Mouse (Mus musculus): ENCODE measurements around the gene Mycl. TPM values are rescaled to one million over a fixed set of nuclear protein-coding genes. Genes with fewer than 3 reads are reported as not detected.

The Mycl gene
- 87.7 and 112 TPM in 2 replicates for polyA plus RNA-seq (2014; fragmentation: Nextera tagmentation; extraction: Ambion mirVana)

GRCm38 (mm10) chr4:122995404-122996220 is at the start of gene Mycl:
TSS of gene Mycl (plus strand) at chr4:122995652.
- peak; percentile 97 for DNase-seq
- peaks cover 9% of the 10 kb centered on the region for H3K36me3 ChIP-seq (ENCODE audit: control insufficient read depth, insufficient read depth, low read length)
- H3K27me3 ChIP-seq (ENCODE audit: control insufficient read depth, insufficient read depth, low read length): no peaks in the 10 kb centered on the region
- peak within 1 kb of the TSS; percentile 94 for H3K9ac ChIP-seq (replicated peaks; ENCODE audit: low read length)
- H3K9me3 ChIP-seq (ENCODE audit: control insufficient read depth, low read length): no peaks in the 10 kb centered on the region
- peak within 1 kb of the TSS; percentile 80 for H3K4me3 ChIP-seq (replicated peaks; ENCODE audit: low read depth, low read length)
- H3K4me2 ChIP-seq (ENCODE audit: low read length): peak within 1 kb of the TSS; percentile 85
- peak; percentile 75 for ATAC-seq (ENCODE audit: low FRiP score, low TSS enrichment)
- peak within 1 kb of the TSS; percentile 93 for H3K27ac ChIP-seq (replicated peaks; ENCODE audit: low read depth, low read length)
- WGBS: under 1% methylated on average over 62 of the region's 69 CpGs
- H3K4me1 ChIP-seq (ENCODE audit: control insufficient read depth, insufficient read depth, low read length): peaks cover 17% of the 10 kb centered on the region

GRCm38 (mm10) chr4:122947223-122947622 is 48.2 kb upstream of the Mycl start:
- Histone ChIP-seq H3K4me3 (replicated peaks; ENCODE audit: low read depth, low read length) (no peak overlapping the region), H3K9ac (replicated peaks; ENCODE audit: low read length) (no peak overlapping the region), H3K27me3 (ENCODE audit: control insufficient read depth, insufficient read depth, low read length) (no peaks in the 10 kb centered on the region), H3K4me2 (ENCODE audit: low read length) (no peak overlapping the region), H3K36me3 (ENCODE audit: control insufficient read depth, insufficient read depth, low read length) (peaks cover 36% of the 10 kb centered on the region), H3K9me3 (ENCODE audit: control insufficient read depth, low read length) (no peaks in the 10 kb centered on the region), H3K4me1 (ENCODE audit: control insufficient read depth, insufficient read depth, low read length) (no peaks in the 10 kb centered on the region), H3K27ac (replicated peaks; ENCODE audit: low read depth, low read length) (no peak overlapping the region)
- DNase-seq (no peak), ATAC-seq (ENCODE audit: low FRiP score, low TSS enrichment) (no peak)
- 93% methylated on average over 3 of the region's 3 CpGs for WGBS

DNA sequence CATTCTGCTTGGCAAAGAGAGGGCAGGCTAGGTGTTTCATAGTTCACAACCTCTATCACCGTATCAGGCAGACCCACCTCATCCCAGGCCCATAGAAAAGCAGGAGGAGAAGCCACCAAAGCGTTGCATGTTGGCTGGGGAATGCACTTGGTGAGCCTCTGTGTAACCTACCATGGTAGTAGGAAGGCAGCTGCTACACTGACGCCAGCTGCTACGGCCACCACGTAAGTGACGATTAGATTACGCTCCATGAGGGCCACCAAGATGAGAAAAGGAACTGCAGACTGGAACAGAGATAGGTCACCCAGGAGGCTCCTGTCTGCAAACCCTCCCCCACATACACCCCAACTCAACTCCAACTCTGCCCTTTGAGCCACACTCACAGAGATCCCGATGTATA is 46.4 kb upstream of the Mycl start:
- no peak overlapping the region for H3K27ac ChIP-seq (replicated peaks; ENCODE audit: low read depth, low read length)
- ATAC-seq (ENCODE audit: low FRiP score, low TSS enrichment): no peak
- 95% methylated on average over 8 of the region's 8 CpGs for WGBS

GRCm38 (mm10) chr4:122954680-122955411 is 40.6 kb upstream of the Mycl start:
- Histone ChIP-seq H3K27me3 (ENCODE audit: control insufficient read depth, insufficient read depth, low read length) (no peaks in the 10 kb centered on the region), H3K27ac (replicated peaks; ENCODE audit: low read depth, low read length) (peak overlapping the region; percentile 80), H3K36me3 (ENCODE audit: control insufficient read depth, insufficient read depth, low read length) (peaks cover 9% of the 10 kb centered on the region), H3K9me3 (ENCODE audit: control insufficient read depth, low read length) (no peaks in the 10 kb centered on the region), H3K4me1 (ENCODE audit: control insufficient read depth, insufficient read depth, low read length) (peaks cover 20% of the 10 kb centered on the region), H3K4me3 (replicated peaks; ENCODE audit: low read depth, low read length) (peak overlapping the region; percentile 26; the same call in 1 of the 2 replicates), H3K9ac (replicated peaks; ENCODE audit: low read length) (peak overlapping the region; percentile 53; the same call in 1 of the 2 replicates), H3K4me2 (ENCODE audit: low read length) (peak overlapping the region; percentile 55)
- ATAC-seq (ENCODE audit: low FRiP score, low TSS enrichment): no peak; the same call in 1 of the 2 replicates
- no peak for DNase-seq
- WGBS: 64% methylated on average over 5 of the region's 5 CpGs

More for the DNA sequence above, 46.4 kb upstream of the Mycl start:
- no peak overlapping the region for H3K4me2 ChIP-seq (ENCODE audit: low read length)
- no peaks in the 10 kb centered on the region for H3K4me1 ChIP-seq (ENCODE audit: control insufficient read depth, insufficient read depth, low read length)
- no peak overlapping the region for H3K4me3 ChIP-seq (replicated peaks; ENCODE audit: low read depth, low read length)
- peaks cover 36% of the 10 kb centered on the region for H3K36me3 ChIP-seq (ENCODE audit: control insufficient read depth, insufficient read depth, low read length)
- no peaks in the 10 kb centered on the region for H3K9me3 ChIP-seq (ENCODE audit: control insufficient read depth, low read length)
- H3K9ac ChIP-seq (replicated peaks; ENCODE audit: low read length): no peak overlapping the region
- DNase-seq: no peak
- no peaks in the 10 kb centered on the region for H3K27me3 ChIP-seq (ENCODE audit: control insufficient read depth, insufficient read depth, low read length)

DNA sequence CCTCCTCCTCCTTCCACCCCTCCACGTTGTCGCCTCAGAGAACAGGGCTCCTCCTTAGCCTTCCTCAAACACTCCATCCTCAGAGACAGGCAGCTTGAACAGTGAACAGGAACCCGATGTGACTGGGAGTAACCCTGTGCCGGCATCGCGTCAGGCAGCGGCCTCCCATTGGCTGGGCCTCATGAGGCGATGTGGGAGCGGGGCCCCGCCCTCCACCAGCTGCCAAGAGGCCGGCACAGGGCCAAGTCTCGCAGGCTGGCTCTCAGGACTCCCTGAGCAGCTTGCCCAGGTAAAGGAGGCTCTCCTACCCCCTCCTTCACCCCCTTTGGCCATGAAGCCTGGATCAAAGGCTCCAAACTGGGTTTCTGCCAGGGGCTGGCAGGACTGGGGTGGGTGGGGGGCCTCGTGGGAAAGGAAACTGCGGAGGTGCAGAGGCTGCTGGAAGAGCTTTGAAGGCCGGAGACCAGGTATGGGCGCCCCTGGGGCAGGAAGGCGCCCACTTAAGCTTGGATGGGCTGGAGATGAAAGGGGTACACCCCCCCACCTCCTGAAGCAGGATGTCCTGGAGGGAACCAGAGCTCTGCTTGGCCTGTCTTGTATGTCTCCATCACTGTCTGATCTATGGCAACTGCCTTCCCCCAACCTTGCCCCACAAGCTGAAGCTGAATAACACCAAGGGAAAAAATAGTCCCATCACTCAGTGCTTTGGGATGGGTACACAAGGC is 39.9 kb upstream of the Mycl start:
- Histone ChIP-seq H3K9ac (replicated peaks; ENCODE audit: low read length) (peak overlapping the region; percentile 53; the same call in 1 of the 2 replicates), H3K4me3 (replicated peaks; ENCODE audit: low read depth, low read length) (peak overlapping the region; percentile 26), H3K9me3 (ENCODE audit: control insufficient read depth, low read length) (no peaks in the 10 kb centered on the region), H3K27ac (replicated peaks; ENCODE audit: low read depth, low read length) (peak overlapping the region; percentile 80), H3K27me3 (ENCODE audit: control insufficient read depth, insufficient read depth, low read length) (no peaks in the 10 kb centered on the region), H3K4me1 (ENCODE audit: control insufficient read depth, insufficient read depth, low read length) (peaks cover 23% of the 10 kb centered on the region), H3K4me2 (ENCODE audit: low read length) (peak overlapping the region; percentile 55), H3K36me3 (ENCODE audit: control insufficient read depth, insufficient read depth, low read length) (peaks cover 4% of the 10 kb centered on the region; the same call in 1 of the 2 replicates)
- 10% methylated on average over 17 of the region's 17 CpGs for WGBS
- DNase-seq (peak; percentile 92), ATAC-seq (ENCODE audit: low FRiP score, low TSS enrichment) (peak; percentile 90)

- H3K9ac ChIP-seq (replicated peaks; ENCODE audit: low read length): no peak overlapping the region
- H3K4me1 ChIP-seq (ENCODE audit: control insufficient read depth, insufficient read depth, low read length): peaks cover 26% of the 10 kb centered on the region
- no peaks in the 10 kb centered on the region for H3K27me3 ChIP-seq (ENCODE audit: control insufficient read depth, insufficient read depth, low read length)
- no peak overlapping the region for H3K4me3 ChIP-seq (replicated peaks; ENCODE audit: low read depth, low read length)
- DNase-seq (no peak), ATAC-seq (ENCODE audit: low FRiP score, low TSS enrichment) (no peak)
- no peaks in the 10 kb centered on the region for H3K9me3 ChIP-seq (ENCODE audit: control insufficient read depth, low read length)
- H3K4me2 ChIP-seq (ENCODE audit: low read length): no peak overlapping the region
- no peaks in the 10 kb centered on the region for H3K36me3 ChIP-seq (ENCODE audit: control insufficient read depth, insufficient read depth, low read length)
- no peak overlapping the region for H3K27ac ChIP-seq (replicated peaks; ENCODE audit: low read depth, low read length)
- WGBS: 72% methylated on average over 5 of the region's 6 CpGs
Measured at GRCm38 (mm10) chr4:122956301-122956700, 39.2 kb upstream of the Mycl start.

DNA sequence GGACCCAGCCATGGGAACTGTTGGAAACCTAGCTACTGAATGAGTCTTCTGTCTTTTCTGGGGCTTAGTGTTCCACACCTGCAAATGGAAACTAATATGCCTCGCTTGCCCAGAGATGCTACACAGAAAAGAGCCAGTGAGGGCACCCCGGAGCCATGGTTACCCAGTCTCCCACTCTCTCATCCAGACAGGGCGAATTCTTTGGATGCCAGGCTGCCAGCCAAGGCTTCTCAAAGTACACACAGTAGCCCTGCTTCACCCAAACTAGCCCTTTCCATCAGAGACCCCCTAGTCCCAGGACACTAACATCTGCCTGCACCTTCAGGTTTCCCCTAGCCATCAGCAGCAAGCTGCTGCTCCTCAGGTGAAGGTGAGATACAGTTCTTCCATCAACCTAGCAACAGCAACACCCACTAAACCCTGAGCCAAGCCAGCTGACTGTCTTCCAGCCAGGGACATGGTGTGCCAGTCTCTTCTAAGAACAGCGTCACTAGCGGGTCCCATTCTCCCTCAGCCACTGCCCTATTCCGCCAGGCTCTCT is 36.9 kb upstream of the Mycl start:
- Histone ChIP-seq H3K27ac (replicated peaks; ENCODE audit: low read depth, low read length) (peak overlapping the region; percentile 2), H3K4me2 (ENCODE audit: low read length) (peak overlapping the region; percentile 100; the same call in 1 of the 2 replicates), H3K27me3 (ENCODE audit: control insufficient read depth, insufficient read depth, low read length) (no peaks in the 10 kb centered on the region), H3K4me1 (ENCODE audit: control insufficient read depth, insufficient read depth, low read length) (peaks cover 35% of the 10 kb centered on the region), H3K9me3 (ENCODE audit: control insufficient read depth, low read length) (no peaks in the 10 kb centered on the region), H3K36me3 (ENCODE audit: control insufficient read depth, insufficient read depth, low read length) (no peaks in the 10 kb centered on the region), H3K9ac (replicated peaks; ENCODE audit: low read length) (no peak overlapping the region), H3K4me3 (replicated peaks; ENCODE audit: low read depth, low read length) (no peak overlapping the region)
- ATAC-seq (ENCODE audit: low FRiP score, low TSS enrichment): no peak
- 81% methylated on average over 6 of the region's 6 CpGs for WGBS
- peak; percentile 41 for DNase-seq

GRCm38 (mm10) chr4:122959816-122960215 is 35.6 kb upstream of the Mycl start:
- H3K36me3 ChIP-seq (ENCODE audit: control insufficient read depth, insufficient read depth, low read length): no peaks in the 10 kb centered on the region
- peak overlapping the region; percentile 100 for H3K4me2 ChIP-seq (ENCODE audit: low read length)
- ATAC-seq (ENCODE audit: low FRiP score, low TSS enrichment) (no peak), DNase-seq (peak; percentile 24)
- 3% methylated on average over 8 of the region's 8 CpGs for WGBS
- H3K27me3 ChIP-seq (ENCODE audit: control insufficient read depth, insufficient read depth, low read length): no peaks in the 10 kb centered on the region
- H3K9ac ChIP-seq (replicated peaks; ENCODE audit: low read length): peak overlapping the region; percentile 71
- peak overlapping the region; percentile 26; the same call in 1 of the 2 replicates for H3K27ac ChIP-seq (replicated peaks; ENCODE audit: low read depth, low read length)
- H3K9me3 ChIP-seq (ENCODE audit: control insufficient read depth, low read length): no peaks in the 10 kb centered on the region
- peaks cover 31% of the 10 kb centered on the region for H3K4me1 ChIP-seq (ENCODE audit: control insufficient read depth, insufficient read depth, low read length)
- H3K4me3 ChIP-seq (replicated peaks; ENCODE audit: low read depth, low read length): peak overlapping the region; percentile 68

All from midbrain, embryonic 14.5 days (tissue).